Mouse (Mus musculus): Measurements from ENCODE around the gene Gm1527.
"Not testable (repeated sequence)": the region's sequence is repeated elsewhere in the genome, so short reads cannot be mapped to it uniquely, and the experiment has no call there.

Gm1527 gene

GRCm38 (mm10) chr3:28892317-28892716 is at the start of gene Gm1527:
Gene Gm1527, plus strand, starts transcription at chr3:28892617.
- DNase-seq (ENCODE audit: low spot score): no peak

GRCm38 (mm10) chr3:28843231-28843630 is 49.2 kb upstream of the Gm1527 start:
- DNase-seq (ENCODE audit: low spot score): no peak

- DNase-seq (ENCODE audit: low spot score): no peak
Measured at GRCm38 (mm10) chr3:28847115-28847514, 45.3 kb upstream of the Gm1527 start.

GRCm38 (mm10) chr3:28852174-28852573 is 40.2 kb upstream of the Gm1527 start:
- DNase-seq (ENCODE audit: low spot score): not testable (repeated sequence)

- DNase-seq (ENCODE audit: low spot score): not testable (repeated sequence)
Measured at GRCm38 (mm10) chr3:28859630-28860392, 32.6 kb upstream of the Gm1527 start.

GRCm38 (mm10) chr3:28896966-28897365 is 4.5 kb downstream of the Gm1527 start:
- not testable (repeated sequence) for DNase-seq (ENCODE audit: low spot score)

- DNase-seq (ENCODE audit: low spot score): no peak
Measured at GRCm38 (mm10) chr3:28965931-28966330, 73.5 kb downstream of the Gm1527 start.

- DNase-seq (ENCODE audit: low spot score): peak; percentile 24
Measured at GRCm38 (mm10) chr3:28968851-28969250, 76.4 kb downstream of the Gm1527 start.

Measured in urinary bladder, postnatal 14 days (tissue).